Comparison of ENCODE assay signal across 9 mouse cellular contexts in genomic region chr10:127945432-127946064, GRCm38 (mm10). TPM values are rescaled to one million over a fixed set of nuclear protein-coding genes. Genes with fewer than 3 reads are reported as not detected.
A peak's percentile ranks its signal among the peaks of the same experiment; 100 is the strongest.
DNase-seq lines count a peak whose midpoint lies in the region; ATAC-seq and TF ChIP-seq lines count a peak whose summit lies in the region.
"Had no signal": no experiment of that assay in that cellular context is flagged by ENCODE, and none has a peak within 500 bp of the region (broad histone marks: within the 10 kb centered on the region; RNA-seq: fewer than 3 reads in every experiment).

No protein-coding gene starts in this region.

- no peaks in the 10 kb centered on the region for H3K36me3 ChIP-seq in E14TG2a.4 (ENCODE audit: insufficient read depth, low read length)
- no peaks in the 10 kb centered on the region for H3K36me3 ChIP-seq in forebrain, embryonic 15.5 days
- H3K36me3 ChIP-seq in intestine, embryonic 15.5 days = no peaks in the 10 kb centered on the region
- H3K36me3 ChIP-seq in limb, embryonic 13.5 days = no peaks in the 10 kb centered on the region
- H3K36me3 ChIP-seq: heart, embryonic 13.5 days had no signal

- no peaks in the 10 kb centered on the region for H3K27me3 ChIP-seq in E14TG2a.4 (ENCODE audit: insufficient read depth, low read length)
- no peaks in the 10 kb centered on the region for H3K27me3 ChIP-seq in forebrain, embryonic 15.5 days
- no peaks in the 10 kb centered on the region for H3K27me3 ChIP-seq in intestine, embryonic 15.5 days (replicated peaks)
- no peaks in the 10 kb centered on the region for H3K27me3 ChIP-seq in limb, embryonic 13.5 days
- H3K27me3 ChIP-seq: heart, embryonic 13.5 days had no signal

- ATAC-seq in forebrain, embryonic 15.5 days (replicated peaks) = 0 out of 2 replicates have a peak, but pooled peaks have one; percentile 32
- ATAC-seq in intestine, embryonic 15.5 days = peak; percentile 81
- ATAC-seq in limb, embryonic 13.5 days (ENCODE audit: low FRiP score, low read depth) = peak; percentile 59; the same call in 1 of the 2 replicates

- H3K4me2 ChIP-seq in forebrain, embryonic 15.5 days (replicated peaks) = no peak overlapping the region
- H3K4me2 ChIP-seq in intestine, embryonic 15.5 days (replicated peaks) = no peak overlapping the region
- no peak overlapping the region for H3K4me2 ChIP-seq in limb, embryonic 13.5 days (replicated peaks)
- H3K4me2 ChIP-seq: heart, embryonic 13.5 days had no signal

- 30% methylated on average over 5 of the region's 5 CpGs for WGBS in forebrain, embryonic 15.5 days
- 33% methylated on average over 5 of the region's 5 CpGs for WGBS in intestine, embryonic 15.5 days
- 21% methylated on average over 5 of the region's 5 CpGs for WGBS in limb, embryonic 13.5 days

- peak; percentile 90 for TF ChIP-seq CTCF in E14TG2a.4 (conservative IDR thresholded peaks at IDR 0.05; ENCODE audit: low read length)

- DNase-seq in 3134 (ENCODE audit: extremely low read depth, insufficient read length, low spot score) = peak; percentile 25
- DNase-seq in c-Kit-positive CD71-positive TER-119-positive erythroid progenitor cells, embryonic 14.5 days (ENCODE audit: low spot score) = peak; percentile 45
- peak; percentile 74 for DNase-seq in naive thymus-derived CD4-positive, alpha-beta T cell, adult 2 months (ENCODE audit: low read depth)
- peak; percentile 58 for DNase-seq in thymus, postnatal 4 days

- H3K9me3 ChIP-seq in E14TG2a.4 (ENCODE audit: low read length) = peaks cover under 1% of the 10 kb centered on the region; the same call in 1 of the 2 replicates
- no peaks in the 10 kb centered on the region for H3K9me3 ChIP-seq in forebrain, embryonic 15.5 days
- no peaks in the 10 kb centered on the region for H3K9me3 ChIP-seq in intestine, embryonic 15.5 days
- H3K9me3 ChIP-seq in limb, embryonic 13.5 days = no peaks in the 10 kb centered on the region
- H3K9me3 ChIP-seq: heart, embryonic 13.5 days had no signal

- no peak overlapping the region for H3K27ac ChIP-seq in forebrain, embryonic 15.5 days (replicated peaks)
- no peak overlapping the region for H3K27ac ChIP-seq in intestine, embryonic 15.5 days
- no peak overlapping the region for H3K27ac ChIP-seq in limb, embryonic 13.5 days
- H3K27ac ChIP-seq: heart, embryonic 13.5 days had no signal

- no peak overlapping the region for H3K9ac ChIP-seq in forebrain, embryonic 15.5 days (replicated peaks)
- H3K9ac ChIP-seq in intestine, embryonic 15.5 days = no peak overlapping the region
- H3K9ac ChIP-seq in limb, embryonic 13.5 days = no peak overlapping the region
- H3K9ac ChIP-seq: heart, embryonic 13.5 days had no signal

- no peak overlapping the region for H3K4me3 ChIP-seq in E14TG2a.4 (replicated peaks; ENCODE audit: low read length)
- no peak overlapping the region for H3K4me3 ChIP-seq in forebrain, embryonic 15.5 days
- no peak overlapping the region for H3K4me3 ChIP-seq in intestine, embryonic 15.5 days (replicated peaks)
- no peak overlapping the region for H3K4me3 ChIP-seq in limb, embryonic 13.5 days
- H3K4me3 ChIP-seq: heart, embryonic 13.5 days had no signal

- peaks cover 6% of the 10 kb centered on the region for H3K4me1 ChIP-seq in E14TG2a.4 (replicated peaks; ENCODE audit: low read depth, low read length)
- no peaks in the 10 kb centered on the region for H3K4me1 ChIP-seq in forebrain, embryonic 15.5 days
- H3K4me1 ChIP-seq in intestine, embryonic 15.5 days (replicated peaks) = no peaks in the 10 kb centered on the region
- H3K4me1 ChIP-seq in limb, embryonic 13.5 days = no peaks in the 10 kb centered on the region
- H3K4me1 ChIP-seq: heart, embryonic 13.5 days had no signal

RNA-seq across cellular contexts. Expression of gene Sdr9c7, which starts 47.2 kb away (rescaled TPM):
- polyA plus RNA-seq in forebrain, embryonic 15.5 days (2015; fragmentation: Nextera tagmentation; extraction: Ambion mirVana) = not detected in 2 replicates
- polyA plus RNA-seq in intestine, embryonic 15.5 days (2015; fragmentation: Nextera tagmentation; extraction: Ambion mirVana) = 0.16 and 0.26 TPM in 2 replicates
- not detected in 2 replicates for polyA plus RNA-seq in limb, embryonic 13.5 days (2015; fragmentation: Nextera tagmentation; extraction: Ambion mirVana)
- polyA plus RNA-seq: heart, embryonic 13.5 days had no signal

RNA-seq across cellular contexts. Expression of gene Rdh7, which starts 56.9 kb away (rescaled TPM):
- polyA plus RNA-seq in forebrain, embryonic 15.5 days (2015; fragmentation: Nextera tagmentation; extraction: Ambion mirVana) = not detected in 2 replicates
- 0.35 and 0.63 TPM in 2 replicates for polyA plus RNA-seq in intestine, embryonic 15.5 days (2015; fragmentation: Nextera tagmentation; extraction: Ambion mirVana)
- not detected in 2 replicates for polyA plus RNA-seq in limb, embryonic 13.5 days (2015; fragmentation: Nextera tagmentation; extraction: Ambion mirVana)
- polyA plus RNA-seq: heart, embryonic 13.5 days had no signal
